Mouse (Mus musculus): ENCODE results near the gene Gm9833.

The Gm9833 gene

GRCm38 (mm10) chr3:10121956-10122739, 34.2 kb downstream of the Gm9833 start:
- no peak for DNase-seq (ENCODE audit: low spot score)

GRCm38 (mm10) chr3:10123615-10124014, 35.7 kb downstream of the Gm9833 start:
- no peak for DNase-seq (ENCODE audit: low spot score)

- no peak for DNase-seq (ENCODE audit: low spot score)
These were observed 36.2 kb downstream of the Gm9833 start for GRCm38 (mm10) chr3:10124071-10124470.

- DNase-seq (ENCODE audit: low spot score) = no peak
These were observed 37.4 kb downstream of the Gm9833 start for GRCm38 (mm10) chr3:10125301-10125700.

- DNase-seq (ENCODE audit: low spot score) = no peak
These were observed 38.1 kb downstream of the Gm9833 start for GRCm38 (mm10) chr3:10126036-10126435.

GRCm38 (mm10) chr3:10126502-10126901, 38.6 kb downstream of the Gm9833 start:
- no peak for DNase-seq (ENCODE audit: low spot score)

- DNase-seq (ENCODE audit: low spot score) = no peak
These were observed 39.0 kb downstream of the Gm9833 start for GRCm38 (mm10) chr3:10126952-10127351.

GRCm38 (mm10) chr3:10127505-10127904, 39.6 kb downstream of the Gm9833 start:
- no peak for DNase-seq (ENCODE audit: low spot score)
